In the genomic region with DNA sequence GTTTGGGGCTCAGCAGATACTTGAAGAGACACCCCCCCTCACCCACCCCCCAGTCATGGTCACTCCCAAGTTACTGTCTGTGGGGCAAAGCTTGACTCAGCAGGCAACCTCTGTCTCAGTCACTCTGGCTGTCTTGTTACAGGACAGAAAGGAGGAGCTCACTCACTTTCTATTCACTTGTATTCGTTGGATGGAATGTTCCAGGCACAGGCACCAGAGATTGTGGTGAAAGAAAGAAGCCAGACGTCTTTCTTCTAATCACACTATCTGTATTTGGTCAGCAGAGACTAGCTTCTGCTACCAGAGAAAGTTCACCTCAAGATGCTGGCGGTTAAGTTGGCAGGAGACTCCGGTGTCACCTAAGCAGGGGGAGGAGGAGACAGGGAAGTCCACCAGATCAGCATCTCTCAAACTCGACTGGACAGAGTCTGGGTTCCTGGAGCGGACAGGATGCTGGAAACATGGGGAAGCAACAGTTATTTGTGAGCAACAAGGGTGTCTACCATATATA, we compare ENCODE assay signal across 23 mouse cellular contexts. TPM values are rescaled to one million over a fixed set of nuclear protein-coding genes. Genes with fewer than 3 reads are reported as not detected.
"Had no signal": no experiment of that assay in that cellular context is flagged by ENCODE, and none has a peak within 500 bp of the region (broad histone marks: within the 10 kb centered on the region; RNA-seq: fewer than 3 reads in every experiment).

No protein-coding gene starts in this region.

- H3K9ac ChIP-seq: limb, embryonic 12.5 days; limb, embryonic 15.5 days; liver, embryonic 14.5 days; liver, postnatal 0 days; lung, embryonic 15.5 days; midbrain, embryonic 12.5 days; midbrain, embryonic 15.5 days; neural tube, embryonic 12.5 days; neural tube, embryonic 15.5 days had no signal

- DNase-seq: kidney, adult 9 months; kidney, postnatal 14 days; kidney, postnatal 4 days; left cerebral cortex, postnatal 4 days; liver, postnatal 0 days; right cerebral cortex, adult 18-20 months; right cerebral cortex, postnatal 14 days; right cerebral cortex, postnatal 4 days; thymus, adult 2 months; thymus, postnatal 14 days had no signal

- H3K27ac ChIP-seq: limb, embryonic 12.5 days; limb, embryonic 15.5 days; liver, embryonic 14.5 days; lung, embryonic 15.5 days; macrophage; midbrain, embryonic 12.5 days; midbrain, embryonic 15.5 days; neural tube, embryonic 12.5 days; neural tube, embryonic 15.5 days; stomach, postnatal 0 days had no signal

- H3K4me3 ChIP-seq: limb, embryonic 12.5 days; limb, embryonic 15.5 days; lung, embryonic 15.5 days; midbrain, embryonic 12.5 days; midbrain, embryonic 15.5 days; neural tube, embryonic 12.5 days; neural tube, embryonic 15.5 days had no signal

- H3K27me3 ChIP-seq: limb, embryonic 12.5 days; limb, embryonic 15.5 days; lung, embryonic 15.5 days; midbrain, embryonic 12.5 days; midbrain, embryonic 15.5 days; neural tube, embryonic 12.5 days; neural tube, embryonic 15.5 days had no signal

- H3K36me3 ChIP-seq: limb, embryonic 12.5 days; limb, embryonic 15.5 days; lung, embryonic 15.5 days; midbrain, embryonic 12.5 days; midbrain, embryonic 15.5 days; neural tube, embryonic 12.5 days; neural tube, embryonic 15.5 days had no signal

- H3K9me3 ChIP-seq: limb, embryonic 12.5 days; limb, embryonic 15.5 days; lung, embryonic 15.5 days; midbrain, embryonic 12.5 days; midbrain, embryonic 15.5 days; neural tube, embryonic 12.5 days; neural tube, embryonic 15.5 days had no signal

- ATAC-seq: liver, postnatal 0 days; midbrain, embryonic 15.5 days had no signal

- H3K4me2 ChIP-seq: limb, embryonic 12.5 days; limb, embryonic 15.5 days; liver, embryonic 11.5 days; lung, embryonic 15.5 days; midbrain, embryonic 12.5 days; midbrain, embryonic 15.5 days; neural tube, embryonic 12.5 days; neural tube, embryonic 15.5 days had no signal

- H3K4me1 ChIP-seq: limb, embryonic 12.5 days; midbrain, embryonic 12.5 days; midbrain, embryonic 15.5 days; neural tube, embryonic 12.5 days; neural tube, embryonic 15.5 days had no signal

RNA-seq across cellular contexts. Expression of gene Aldh3a1, which starts 17.0 kb away (rescaled TPM):
- polyA plus RNA-seq: kidney, embryonic 16.5 days; liver, embryonic 11.5 days; macrophage; midbrain, embryonic 12.5 days; neural tube, embryonic 12.5 days; stomach, embryonic 14.5 days had no signal
